Mouse (Mus musculus): ENCODE measurements at regions not wholly inside any gene's neighbourhood (a gene's known extent, or its start where the extent isn't known, plus 50 kb on each side); places are given as distances from the start of the nearest gene placed in this dataset.

GRCm38 (mm10) chr17:75779770-75780169 lies 228.0 kb upstream of the Fam98a start:
- Histone ChIP-seq H3K27ac (no peak overlapping the region), H3K9ac (no peak overlapping the region), H3K36me3 (no peaks in the 10 kb centered on the region), H3K4me3 (replicated peaks) (no peak overlapping the region), H3K4me2 (replicated peaks) (no peak overlapping the region), H3K9me3 (no peaks in the 10 kb centered on the region), H3K4me1 (replicated peaks) (no peaks in the 10 kb centered on the region), H3K27me3 (replicated peaks) (no peaks in the 10 kb centered on the region)
- WGBS = 41% methylated on average over 2 of the region's 2 CpGs
- ATAC-seq = no peak

GRCm38 (mm10) chr17:75776611-75777010 lies 224.9 kb upstream of the Fam98a start:
- H3K27me3 ChIP-seq (replicated peaks) = no peaks in the 10 kb centered on the region

GRCm38 (mm10) chr17:75775518-75775917 lies 223.8 kb upstream of the Fam98a start:
- H3K27me3 ChIP-seq (replicated peaks) = no peaks in the 10 kb centered on the region
- no peaks in the 10 kb centered on the region for H3K36me3 ChIP-seq
- H3K4me2 ChIP-seq (replicated peaks) = no peak overlapping the region
- no peak overlapping the region for H3K9ac ChIP-seq
- H3K4me1 ChIP-seq (replicated peaks) = no peaks in the 10 kb centered on the region
- H3K27ac ChIP-seq = no peak overlapping the region
- no peak for ATAC-seq
- WGBS = 65% methylated on average over 3 of the region's 3 CpGs
- no peak overlapping the region for H3K4me3 ChIP-seq (replicated peaks)
- H3K9me3 ChIP-seq = no peaks in the 10 kb centered on the region

More at GRCm38 (mm10) chr17:75776611-75777010, 224.9 kb upstream of the Fam98a start:
- whole genome bisulfite sequencing = 54% methylated on average over 7 of the region's 7 CpGs
- no peak overlapping the region for H3K9ac ChIP-seq
- H3K4me1 ChIP-seq (replicated peaks) = no peaks in the 10 kb centered on the region
- no peak overlapping the region for H3K27ac ChIP-seq
- no peaks in the 10 kb centered on the region for H3K9me3 ChIP-seq
- no peak overlapping the region for H3K4me2 ChIP-seq (replicated peaks)
- H3K4me3 ChIP-seq (replicated peaks) = no peak overlapping the region
- H3K36me3 ChIP-seq = no peaks in the 10 kb centered on the region
- ATAC-seq = no peak

DNA sequence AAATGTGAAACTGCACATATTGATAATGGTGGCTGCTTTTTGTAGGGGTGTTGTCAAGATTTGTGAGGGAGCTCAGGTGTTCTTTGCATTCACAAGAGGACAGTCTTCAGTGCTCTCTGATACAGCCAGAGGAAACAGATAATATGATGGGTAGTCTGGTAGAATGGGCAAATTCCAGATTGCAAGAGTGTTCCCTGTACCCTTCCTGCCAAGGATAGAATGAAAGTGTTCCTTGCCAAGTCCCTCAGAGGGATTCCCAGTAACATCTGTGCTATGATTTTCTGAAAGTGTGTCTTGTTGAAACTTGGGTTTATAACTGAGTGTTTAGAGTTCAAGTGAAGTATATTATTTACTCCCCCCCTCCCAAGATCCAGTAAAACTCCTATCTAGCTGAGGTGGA lies 221.1 kb upstream of the Fam98a start:
- Histone ChIP-seq H3K4me1 (replicated peaks) (no peaks in the 10 kb centered on the region), H3K4me3 (replicated peaks) (no peak overlapping the region), H3K9me3 (no peaks in the 10 kb centered on the region), H3K27me3 (replicated peaks) (no peaks in the 10 kb centered on the region), H3K27ac (no peak overlapping the region), H3K4me2 (replicated peaks) (no peak overlapping the region), H3K9ac (no peak overlapping the region), H3K36me3 (no peaks in the 10 kb centered on the region)
- no peak for ATAC-seq

GRCm38 (mm10) chr17:75768654-75769053 lies 216.9 kb upstream of the Fam98a start:
- Histone ChIP-seq H3K9ac (no peak overlapping the region), H3K36me3 (no peaks in the 10 kb centered on the region), H3K9me3 (no peaks in the 10 kb centered on the region), H3K27me3 (replicated peaks) (no peaks in the 10 kb centered on the region), H3K4me3 (replicated peaks) (no peak overlapping the region), H3K4me1 (replicated peaks) (no peaks in the 10 kb centered on the region), H3K27ac (no peak overlapping the region), H3K4me2 (replicated peaks) (no peak overlapping the region)
- no peak for ATAC-seq
- WGBS = 83% methylated on average over 6 of the region's 6 CpGs

DNA sequence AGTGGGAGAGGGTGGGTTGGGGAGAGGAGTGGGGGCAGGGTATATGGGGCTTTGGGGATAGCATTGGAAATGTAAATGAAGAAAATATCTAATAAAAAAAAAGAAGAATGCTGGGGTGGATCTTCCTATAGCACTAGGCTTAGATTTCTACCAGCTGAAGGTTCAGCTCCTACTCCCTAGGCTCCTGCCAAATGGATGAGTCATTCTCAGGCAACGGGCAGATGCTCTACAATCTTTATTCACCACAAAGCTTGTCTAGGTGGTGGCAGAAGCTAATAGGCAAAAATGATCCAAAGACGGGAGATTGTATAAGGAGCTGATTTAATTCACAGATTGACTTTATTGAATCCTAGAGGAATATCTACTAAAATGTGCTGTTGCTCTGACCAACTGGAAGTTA lies 211.6 kb upstream of the Fam98a start:
- H3K27ac ChIP-seq = no peak overlapping the region
- WGBS = 86% methylated on average over 2 of the region's 2 CpGs
- no peak for ATAC-seq
- H3K36me3 ChIP-seq = no peaks in the 10 kb centered on the region
- H3K9ac ChIP-seq = no peak overlapping the region
- H3K4me1 ChIP-seq (replicated peaks) = no peaks in the 10 kb centered on the region
- no peak overlapping the region for H3K4me3 ChIP-seq (replicated peaks)
- H3K27me3 ChIP-seq (replicated peaks) = no peaks in the 10 kb centered on the region
- no peak overlapping the region for H3K4me2 ChIP-seq (replicated peaks)
- no peaks in the 10 kb centered on the region for H3K9me3 ChIP-seq

- no peak overlapping the region for H3K4me2 ChIP-seq (replicated peaks)
- no peak overlapping the region for H3K4me3 ChIP-seq (replicated peaks)
- H3K36me3 ChIP-seq = no peaks in the 10 kb centered on the region
- H3K9me3 ChIP-seq = no peaks in the 10 kb centered on the region
- no peaks in the 10 kb centered on the region for H3K27me3 ChIP-seq (replicated peaks)
- H3K27ac ChIP-seq = no peak overlapping the region
- H3K4me1 ChIP-seq (replicated peaks) = no peaks in the 10 kb centered on the region
- H3K9ac ChIP-seq = no peak overlapping the region
- no peak for ATAC-seq
- 95% methylated on average over 5 of the region's 5 CpGs for WGBS
Measured at GRCm38 (mm10) chr17:75756487-75756886, 204.7 kb upstream of the Fam98a start.

DNA sequence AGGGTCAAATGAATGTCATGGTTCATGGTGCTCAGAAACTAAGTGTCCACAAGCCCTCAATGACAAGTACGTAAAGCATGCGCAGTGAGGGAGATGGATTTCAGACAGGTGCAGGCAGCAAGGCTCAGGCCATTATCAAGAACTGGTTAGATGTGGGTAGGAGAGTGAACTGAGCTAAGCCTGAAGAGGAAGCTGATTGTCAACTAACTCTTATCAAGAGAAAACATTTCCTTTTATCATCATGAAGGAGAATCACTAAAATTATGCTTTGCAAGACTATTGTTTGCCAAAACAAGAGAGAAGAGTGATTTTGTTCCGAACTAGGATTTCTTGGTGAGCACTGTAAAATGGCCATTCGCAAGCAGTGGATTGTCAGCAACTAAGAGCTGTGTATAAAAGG lies 164.7 kb upstream of the Fam98a start:
- Histone ChIP-seq H3K4me1 (replicated peaks) (no peaks in the 10 kb centered on the region), H3K4me3 (replicated peaks) (no peak overlapping the region)
- WGBS = 91% methylated on average over 4 of the region's 4 CpGs

GRCm38 (mm10) chr17:75714578-75714977 lies 162.8 kb upstream of the Fam98a start:
- H3K36me3 ChIP-seq = no peaks in the 10 kb centered on the region
- ATAC-seq = no peak
- H3K9ac ChIP-seq = no peak overlapping the region
- H3K27ac ChIP-seq = no peak overlapping the region
- no peak overlapping the region for H3K4me2 ChIP-seq (replicated peaks)
- H3K27me3 ChIP-seq (replicated peaks) = no peaks in the 10 kb centered on the region
- no peaks in the 10 kb centered on the region for H3K9me3 ChIP-seq
- H3K4me1 ChIP-seq (replicated peaks) = no peaks in the 10 kb centered on the region
- no peak overlapping the region for H3K4me3 ChIP-seq (replicated peaks)

More for the DNA sequence above, 164.7 kb upstream of the Fam98a start:
- Histone ChIP-seq H3K9me3 (no peaks in the 10 kb centered on the region), H3K27me3 (replicated peaks) (no peaks in the 10 kb centered on the region), H3K4me2 (replicated peaks) (no peak overlapping the region), H3K36me3 (no peaks in the 10 kb centered on the region), H3K9ac (no peak overlapping the region), H3K27ac (no peak overlapping the region)
- no peak for ATAC-seq

- H3K36me3 ChIP-seq = no peaks in the 10 kb centered on the region
- no peak overlapping the region for H3K9ac ChIP-seq
- H3K27me3 ChIP-seq (replicated peaks) = no peaks in the 10 kb centered on the region
- no peaks in the 10 kb centered on the region for H3K4me1 ChIP-seq (replicated peaks)
- no peak overlapping the region for H3K4me2 ChIP-seq (replicated peaks)
- no peak overlapping the region for H3K27ac ChIP-seq
- ATAC-seq = no peak
- H3K4me3 ChIP-seq (replicated peaks) = no peak overlapping the region
- no peaks in the 10 kb centered on the region for H3K9me3 ChIP-seq
- WGBS = 68% methylated on average over 1 of the region's 1 CpGs
Measured at GRCm38 (mm10) chr17:75714059-75714458, 162.3 kb upstream of the Fam98a start.

DNA sequence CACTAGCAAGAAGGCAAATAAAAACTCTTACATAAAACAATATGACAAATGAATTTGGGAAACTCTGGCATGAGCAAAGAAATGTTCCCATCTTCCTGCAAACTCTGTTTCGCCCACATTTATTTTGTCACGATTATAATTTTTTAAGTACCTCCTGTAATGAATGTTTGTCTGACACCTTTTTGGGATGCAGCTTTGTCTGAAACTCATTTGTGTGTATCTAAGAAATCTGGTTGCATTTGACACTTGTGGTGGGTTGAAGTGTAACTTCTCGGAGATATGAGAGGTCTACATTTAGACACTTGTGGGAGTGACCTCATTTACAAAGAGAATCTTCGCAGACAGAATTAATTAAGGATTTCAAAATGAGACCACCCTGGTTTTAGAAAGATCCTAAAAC lies 155.9 kb upstream of the Fam98a start:
- H3K27me3 ChIP-seq (replicated peaks) = no peaks in the 10 kb centered on the region
- ATAC-seq = no peak
- no peaks in the 10 kb centered on the region for H3K36me3 ChIP-seq
- H3K9me3 ChIP-seq = no peaks in the 10 kb centered on the region
- no peak overlapping the region for H3K27ac ChIP-seq
- no peak overlapping the region for H3K4me3 ChIP-seq (replicated peaks)
- WGBS = 92% methylated on average over 4 of the region's 4 CpGs
- no peak overlapping the region for H3K9ac ChIP-seq
- no peaks in the 10 kb centered on the region for H3K4me1 ChIP-seq (replicated peaks)
- H3K4me2 ChIP-seq (replicated peaks) = no peak overlapping the region

DNA sequence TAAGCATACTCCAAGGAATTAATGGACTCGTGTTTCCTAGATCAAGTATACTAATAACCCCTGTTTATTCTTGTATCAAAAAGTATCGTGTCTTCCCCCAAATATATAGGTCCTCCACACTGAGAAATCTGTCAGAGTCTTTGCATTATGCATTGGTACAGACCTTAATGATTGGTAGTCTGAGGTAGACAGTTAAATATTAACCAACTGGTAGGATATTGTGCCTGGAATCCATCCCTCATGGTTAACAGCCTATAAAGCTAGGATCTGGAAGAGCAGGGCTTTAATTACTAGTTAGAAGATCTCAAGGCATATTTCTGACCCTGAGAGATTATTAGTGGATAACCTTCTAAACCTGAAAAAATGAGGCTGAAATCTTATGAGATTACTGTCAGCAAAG lies 153.6 kb upstream of the Fam98a start:
- Histone ChIP-seq H3K4me2 (replicated peaks) (no peak overlapping the region), H3K27me3 (replicated peaks) (no peaks in the 10 kb centered on the region), H3K9ac (no peak overlapping the region), H3K9me3 (no peaks in the 10 kb centered on the region), H3K4me1 (replicated peaks) (no peaks in the 10 kb centered on the region), H3K36me3 (no peaks in the 10 kb centered on the region), H3K27ac (no peak overlapping the region), H3K4me3 (replicated peaks) (no peak overlapping the region)
- 77% methylated on average over 2 of the region's 2 CpGs for WGBS
- no peak for ATAC-seq

DNA sequence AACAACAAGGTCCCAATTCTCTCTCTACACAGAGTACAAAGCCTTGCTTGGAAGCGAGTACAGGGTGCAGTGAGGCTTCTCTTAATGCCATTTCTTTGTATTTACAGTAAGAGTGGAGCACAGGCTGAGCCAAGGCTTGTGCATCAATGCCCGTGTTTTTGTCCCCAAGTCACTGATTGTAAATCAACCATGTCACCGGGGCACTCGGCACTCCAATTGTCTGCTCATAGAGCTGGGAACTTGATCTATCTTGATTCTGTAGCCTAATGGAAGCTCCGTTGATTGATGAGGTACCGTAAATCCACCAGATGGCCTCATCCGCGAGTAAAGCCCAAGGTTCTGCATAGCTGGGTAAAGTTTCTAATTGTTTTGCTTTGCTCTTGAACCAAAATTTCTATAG lies 152.1 kb upstream of the Fam98a start:
- Histone ChIP-seq H3K4me2 (replicated peaks) (no peak overlapping the region), H3K4me1 (replicated peaks) (no peaks in the 10 kb centered on the region), H3K9me3 (no peaks in the 10 kb centered on the region), H3K27me3 (replicated peaks) (no peaks in the 10 kb centered on the region), H3K36me3 (no peaks in the 10 kb centered on the region), H3K9ac (no peak overlapping the region), H3K4me3 (replicated peaks) (no peak overlapping the region), H3K27ac (no peak overlapping the region)
- no peak for ATAC-seq
- 31% methylated on average over 8 of the region's 8 CpGs for WGBS

- no peak overlapping the region for H3K4me2 ChIP-seq (replicated peaks)
- H3K27ac ChIP-seq = no peak overlapping the region
- H3K9ac ChIP-seq = no peak overlapping the region
- no peaks in the 10 kb centered on the region for H3K36me3 ChIP-seq
- H3K4me3 ChIP-seq (replicated peaks) = no peak overlapping the region
- ATAC-seq = no peak
- no peaks in the 10 kb centered on the region for H3K27me3 ChIP-seq (replicated peaks)
- no peaks in the 10 kb centered on the region for H3K9me3 ChIP-seq
- H3K4me1 ChIP-seq (replicated peaks) = no peaks in the 10 kb centered on the region
- 77% methylated on average over 3 of the region's 3 CpGs for WGBS
Measured at GRCm38 (mm10) chr17:75696729-75697103, 145.0 kb upstream of the Fam98a start.
